ENCODE assay signal across 10 mouse cellular contexts in genomic region chr17:25282133-25282532, GRCm38 (mm10). TPM values are rescaled to one million over a fixed set of nuclear protein-coding genes. Genes with fewer than 3 reads are reported as not detected.
DNase-seq lines count a peak whose midpoint lies in the region; ATAC-seq lines count a peak whose summit lies in the region.
"Had no signal": no experiment of that assay in that cellular context is flagged by ENCODE, and none has a peak within 500 bp of the region (broad histone marks: within the 10 kb centered on the region; RNA-seq: fewer than 3 reads in every experiment).

No protein-coding gene starts in this region.

- peak; percentile 84 for ATAC-seq in liver, embryonic 13.5 days (ENCODE audit: low read depth)
- ATAC-seq in forebrain, embryonic 12.5 days (ENCODE audit: low FRiP score): no peak
- ATAC-seq in forebrain, embryonic 14.5 days: no peak

- H3K4me3 ChIP-seq in liver, embryonic 13.5 days (replicated peaks): peak overlapping the region; percentile 13; the same call in 1 of the 2 replicates
- no peak overlapping the region for H3K4me3 ChIP-seq in forebrain, embryonic 12.5 days (replicated peaks)
- no peak overlapping the region for H3K4me3 ChIP-seq in forebrain, embryonic 14.5 days (ENCODE audit: low read depth, low read length)

- no peaks in the 10 kb centered on the region for H3K9me3 ChIP-seq in liver, embryonic 13.5 days (replicated peaks)
- H3K9me3 ChIP-seq in forebrain, embryonic 12.5 days: no peaks in the 10 kb centered on the region
- H3K9me3 ChIP-seq in forebrain, embryonic 14.5 days (replicated peaks; ENCODE audit: control insufficient read depth, low read length): no peaks in the 10 kb centered on the region

- DNase-seq in ovary, adult 18-20 months (ENCODE audit: low spot score): peak; percentile 46
- DNase-seq in ovary, postnatal 14 days (ENCODE audit: low spot score): no peak
- DNase-seq in adrenal gland, postnatal 14 days: peak; percentile 77
- peak; percentile 36 to 56 for DNase-seq in heart, postnatal 10 days
- peak; percentile 63 for DNase-seq in liver, embryonic 13.5 days
- peak; percentile 53 for DNase-seq in splenic B cell, adult 2 months (ENCODE audit: low read depth, low spot score)
- DNase-seq in forebrain, embryonic 14.5 days (ENCODE audit: low spot score): no peak

- H3K27me3 ChIP-seq in liver, embryonic 13.5 days: peaks cover 10% of the 10 kb centered on the region; the same call in 1 of the 2 replicates
- H3K27me3 ChIP-seq in splenic B cell, adult 2 months (ENCODE audit: control insufficient read depth, insufficient read depth, low read length, poor library complexity, severe bottlenecking): no peaks in the 10 kb centered on the region
- no peaks in the 10 kb centered on the region; the same call in 1 of the 2 replicates for H3K27me3 ChIP-seq in forebrain, embryonic 12.5 days
- H3K27me3 ChIP-seq in forebrain, embryonic 14.5 days (replicated peaks; ENCODE audit: control insufficient read depth, insufficient read depth, low read length): no peaks in the 10 kb centered on the region

- H3K9ac ChIP-seq in liver, embryonic 13.5 days: peak overlapping the region; percentile 30; the same call in 1 of the 2 replicates
- H3K9ac ChIP-seq in forebrain, embryonic 12.5 days: no peak overlapping the region
- H3K9ac ChIP-seq in forebrain, embryonic 14.5 days (ENCODE audit: low read length): no peak overlapping the region

- H3K36me3 ChIP-seq in liver, embryonic 13.5 days: no peaks in the 10 kb centered on the region
- H3K36me3 ChIP-seq in splenic B cell, adult 2 months (ENCODE audit: control insufficient read depth, insufficient read depth, low read length, poor library complexity, severe bottlenecking): no peaks in the 10 kb centered on the region
- no peaks in the 10 kb centered on the region for H3K36me3 ChIP-seq in forebrain, embryonic 12.5 days (replicated peaks)
- no peaks in the 10 kb centered on the region for H3K36me3 ChIP-seq in forebrain, embryonic 14.5 days (ENCODE audit: control insufficient read depth, insufficient read depth, low read length)

- peaks cover 11% of the 10 kb centered on the region for H3K4me1 ChIP-seq in liver, embryonic 13.5 days (replicated peaks)
- H3K4me1 ChIP-seq in forebrain, embryonic 12.5 days: no peaks in the 10 kb centered on the region
- H3K4me1 ChIP-seq in forebrain, embryonic 14.5 days (ENCODE audit: control insufficient read depth, insufficient read depth, low read length): no peaks in the 10 kb centered on the region

- 0 out of 2 replicates have a peak overlapping the region, but pooled peaks have one; percentile 16 for H3K27ac ChIP-seq in liver, embryonic 13.5 days
- H3K27ac ChIP-seq in forebrain, embryonic 12.5 days: no peak overlapping the region
- H3K27ac ChIP-seq in forebrain, embryonic 14.5 days (ENCODE audit: low read depth, low read length): no peak overlapping the region
- H3K27ac ChIP-seq: macrophage had no signal

- intact Hi-C loops in heart, postnatal 10 days (cut with DNase I): no loop called here

- peak overlapping the region; percentile 47 for H3K4me2 ChIP-seq in liver, embryonic 13.5 days
- H3K4me2 ChIP-seq in forebrain, embryonic 12.5 days: no peak overlapping the region
- no peak overlapping the region for H3K4me2 ChIP-seq in forebrain, embryonic 14.5 days (ENCODE audit: low read length)

- 18% methylated on average over 11 of the region's 11 CpGs for WGBS in liver, embryonic 13.5 days (ENCODE audit: insufficient replicate concordance)
- 48% methylated on average over 11 of the region's 11 CpGs for WGBS in forebrain, embryonic 12.5 days
- 54% methylated on average over 11 of the region's 11 CpGs for WGBS in forebrain, embryonic 14.5 days

RNA-seq across cellular contexts. Expression of gene Ube2i, which starts 7.7 kb away (rescaled TPM):
- 232 and 245 TPM in 2 replicates for total RNA-seq in adrenal gland, postnatal 14 days (2021)
- total RNA-seq in heart, postnatal 10 days (2021): 100 to 1,000 TPM; 166 to 173 TPM
- polyA plus RNA-seq in liver, embryonic 13.5 days (2015; fragmentation: Nextera tagmentation; extraction: Ambion mirVana): 333 and 391 TPM in 2 replicates
- 849 and 866 TPM in 2 replicates for polyA plus RNA-seq in forebrain, embryonic 12.5 days (2016; fragmentation: Nextera tagmentation; extraction: Ambion mirVana)
- polyA plus RNA-seq in forebrain, embryonic 14.5 days (2014; fragmentation: Nextera tagmentation; extraction: Ambion mirVana): 662 and 671 TPM in 2 replicates

RNA-seq across cellular contexts. Expression of gene Prss34, which starts 16.1 kb away (rescaled TPM):
- total RNA-seq in adrenal gland, postnatal 14 days (2021): 1.2 and 1.3 TPM in 2 replicates
- 1 to 10 TPM; 1.3 to 2.1 TPM for total RNA-seq in heart, postnatal 10 days (2021)
- 0.82 and 1.2 TPM in 2 replicates for polyA plus RNA-seq in liver, embryonic 13.5 days (2015; fragmentation: Nextera tagmentation; extraction: Ambion mirVana)
- polyA plus RNA-seq in forebrain, embryonic 12.5 days (2016; fragmentation: Nextera tagmentation; extraction: Ambion mirVana): not detected in 2 replicates
- polyA plus RNA-seq in forebrain, embryonic 14.5 days (2014; fragmentation: Nextera tagmentation; extraction: Ambion mirVana): not detected in 2 replicates
- polyA plus RNA-seq: cortical plate, adult 2 months had no signal

RNA-seq across cellular contexts. Expression of gene Baiap3, which starts 26.0 kb away (rescaled TPM):
- total RNA-seq in adrenal gland, postnatal 14 days (2021): 12.1 and 12.6 TPM in 2 replicates
- total RNA-seq in heart, postnatal 10 days (2021): under 1 TPM; 0.27 to 0.34 TPM
- 0.12 and 0.25 TPM in 2 replicates for polyA plus RNA-seq in liver, embryonic 13.5 days (2015; fragmentation: Nextera tagmentation; extraction: Ambion mirVana)
- polyA plus RNA-seq in forebrain, embryonic 12.5 days (2016; fragmentation: Nextera tagmentation; extraction: Ambion mirVana): 2.9 and 3.8 TPM in 2 replicates
- 4.8 and 9.7 TPM in 2 replicates for polyA plus RNA-seq in forebrain, embryonic 14.5 days (2014; fragmentation: Nextera tagmentation; extraction: Ambion mirVana)
- polyA plus RNA-seq: macrophage had no signal

RNA-seq across cellular contexts. Expression of gene Prss28, which starts 26.3 kb away (rescaled TPM):
- total RNA-seq in adrenal gland, postnatal 14 days (2021): not detected in 2 replicates
- total RNA-seq in heart, postnatal 10 days (2021): not detected
- polyA plus RNA-seq in liver, embryonic 13.5 days (2015; fragmentation: Nextera tagmentation; extraction: Ambion mirVana): not detected in 2 replicates
- not detected in 2 replicates for polyA plus RNA-seq in forebrain, embryonic 12.5 days (2016; fragmentation: Nextera tagmentation; extraction: Ambion mirVana)
- polyA plus RNA-seq in forebrain, embryonic 14.5 days (2014; fragmentation: Nextera tagmentation; extraction: Ambion mirVana): not detected in 2 replicates
- polyA plus RNA-seq: cortical plate, adult 2 months; macrophage had no signal

RNA-seq across cellular contexts. Expression of gene Prss29, which starts 36.3 kb away (rescaled TPM):
- total RNA-seq in adrenal gland, postnatal 14 days (2021): not detected in 2 replicates
- not detected for total RNA-seq in heart, postnatal 10 days (2021)
- polyA plus RNA-seq in liver, embryonic 13.5 days (2015; fragmentation: Nextera tagmentation; extraction: Ambion mirVana): not detected in 2 replicates
- polyA plus RNA-seq in forebrain, embryonic 12.5 days (2016; fragmentation: Nextera tagmentation; extraction: Ambion mirVana): not detected in 2 replicates
- polyA plus RNA-seq in forebrain, embryonic 14.5 days (2014; fragmentation: Nextera tagmentation; extraction: Ambion mirVana): not detected in 2 replicates
- polyA plus RNA-seq: cortical plate, adult 2 months; macrophage had no signal

Comparison
In these comparisons a context has a peak if more than half of its experiments do, and no peak if none do; other contexts are left out.
1. DNase-seq: peak in ovary, adult 18-20 months (single experiment), adrenal gland, postnatal 14 days (single experiment), heart, postnatal 10 days (2 of 2), liver, embryonic 13.5 days (single experiment) and splenic B cell, adult 2 months (single experiment); none in ovary, postnatal 14 days (single experiment) and forebrain, embryonic 14.5 days (single experiment).